Mouse (Mus musculus) activated CD4-positive, CD25-positive, alpha-beta regulatory T cell, adult 4 months (primary cell): ENCODE data around the gene Ccdc183. TPM values are rescaled to one million over a fixed set of nuclear protein-coding genes. Genes with fewer than 3 reads are reported as not detected.
A peak's percentile ranks its signal among the peaks of the same experiment; 100 is the strongest.

Experiments used
- ATAC-seq: one replicate; pipeline ENCODE4 v1.8.0; 2017
- polyA plus RNA-seq, 2 experiments: library from polyadenylated mRNA; unstranded; fragments of 100-300 nt; shearing (Covaris generic); gene quantifications; one replicate each; pipeline ENCODE4 v1.2.1; 2017

Ccdc183 gene
- polyA plus RNA-seq, 2 experiments from 2014 or later: not detected

DNA sequence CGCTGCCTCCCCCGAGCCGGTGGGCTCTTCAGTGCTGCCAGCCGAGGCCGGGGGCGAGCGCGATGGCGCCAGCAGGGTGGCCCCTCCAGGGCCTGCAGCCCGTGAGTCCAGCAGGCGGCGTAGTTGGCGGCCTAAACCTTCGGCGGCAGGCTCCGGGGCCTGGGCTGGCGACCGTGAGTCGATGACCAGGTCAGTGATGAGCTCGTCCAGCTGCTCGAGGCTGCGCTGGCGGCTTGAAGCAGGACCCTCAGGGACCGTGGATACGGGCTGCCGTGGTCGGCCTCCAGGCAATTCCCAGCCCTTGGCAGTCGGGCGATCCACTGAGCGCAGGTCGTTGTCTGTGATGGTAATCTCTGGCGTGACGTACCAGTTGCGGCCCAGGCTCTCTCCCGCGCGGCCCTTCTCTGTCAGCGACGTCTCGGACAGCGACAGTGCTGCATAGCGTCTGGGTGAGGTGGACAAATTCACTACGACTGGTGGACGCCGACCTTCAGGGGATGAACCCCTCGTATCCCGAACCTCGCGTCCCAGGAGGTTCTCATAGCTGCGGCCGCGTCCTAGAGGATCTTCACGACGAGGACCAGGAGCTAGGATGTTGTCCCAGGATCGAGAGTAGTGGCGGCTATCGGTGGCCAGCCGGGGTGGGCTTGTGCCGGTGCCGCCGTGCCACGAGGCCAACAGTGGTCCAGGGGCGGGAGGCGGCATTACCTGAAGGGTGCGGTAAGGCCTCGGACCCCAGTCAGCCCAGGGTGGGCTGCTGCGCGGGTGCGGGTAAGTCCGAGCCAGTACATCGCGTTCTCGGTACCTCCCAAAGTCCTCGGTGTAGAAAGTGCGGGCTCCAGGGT, 39.3 kb downstream of the Ccdc183 start:
- no peak for ATAC-seq

DNA sequence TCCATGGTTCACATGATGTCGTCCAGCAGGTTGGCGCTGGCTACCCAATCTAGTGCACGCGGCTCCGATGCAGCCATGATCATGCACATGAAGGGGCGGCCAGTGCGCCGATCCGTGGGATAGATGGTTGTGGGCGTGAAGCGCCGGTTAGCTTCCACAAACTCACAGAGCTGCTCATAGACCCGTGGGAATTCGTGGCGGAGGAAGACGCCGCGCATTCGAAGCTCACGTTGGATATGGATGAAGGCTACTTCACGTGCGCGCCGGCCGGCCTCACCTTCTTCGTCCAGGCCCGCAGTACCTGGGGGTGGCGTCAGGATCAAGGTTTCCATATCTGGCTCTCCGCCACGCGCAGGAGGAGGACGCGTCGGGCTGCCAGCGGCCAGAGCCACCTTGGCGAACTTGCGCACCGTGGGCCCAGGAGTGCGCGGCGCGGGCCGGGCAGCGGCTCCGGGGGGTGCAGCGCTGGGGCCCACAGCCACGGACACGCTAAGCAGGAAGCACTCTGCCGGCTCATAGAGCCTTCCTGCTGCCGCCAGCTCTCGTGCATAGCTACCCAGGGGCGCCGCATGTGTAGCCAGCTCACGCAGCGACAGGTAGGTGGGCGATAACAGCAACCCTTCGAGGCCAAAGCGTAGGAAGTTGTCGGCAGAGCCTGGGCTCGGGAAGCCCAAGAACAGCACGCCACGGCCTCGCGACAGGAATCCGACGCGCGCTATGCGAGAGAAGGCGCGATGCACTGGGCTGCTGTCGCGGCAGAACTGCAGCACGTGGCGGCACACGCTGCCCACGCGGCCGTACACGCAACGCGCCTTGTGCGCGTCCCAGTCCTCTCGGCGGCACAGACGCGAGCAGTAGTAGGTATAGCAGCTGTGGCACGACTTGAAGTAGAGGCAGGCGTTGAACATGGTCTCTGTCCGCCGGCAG, 40.2 kb downstream of the Ccdc183 start:
- ATAC-seq: no peak

DNA sequence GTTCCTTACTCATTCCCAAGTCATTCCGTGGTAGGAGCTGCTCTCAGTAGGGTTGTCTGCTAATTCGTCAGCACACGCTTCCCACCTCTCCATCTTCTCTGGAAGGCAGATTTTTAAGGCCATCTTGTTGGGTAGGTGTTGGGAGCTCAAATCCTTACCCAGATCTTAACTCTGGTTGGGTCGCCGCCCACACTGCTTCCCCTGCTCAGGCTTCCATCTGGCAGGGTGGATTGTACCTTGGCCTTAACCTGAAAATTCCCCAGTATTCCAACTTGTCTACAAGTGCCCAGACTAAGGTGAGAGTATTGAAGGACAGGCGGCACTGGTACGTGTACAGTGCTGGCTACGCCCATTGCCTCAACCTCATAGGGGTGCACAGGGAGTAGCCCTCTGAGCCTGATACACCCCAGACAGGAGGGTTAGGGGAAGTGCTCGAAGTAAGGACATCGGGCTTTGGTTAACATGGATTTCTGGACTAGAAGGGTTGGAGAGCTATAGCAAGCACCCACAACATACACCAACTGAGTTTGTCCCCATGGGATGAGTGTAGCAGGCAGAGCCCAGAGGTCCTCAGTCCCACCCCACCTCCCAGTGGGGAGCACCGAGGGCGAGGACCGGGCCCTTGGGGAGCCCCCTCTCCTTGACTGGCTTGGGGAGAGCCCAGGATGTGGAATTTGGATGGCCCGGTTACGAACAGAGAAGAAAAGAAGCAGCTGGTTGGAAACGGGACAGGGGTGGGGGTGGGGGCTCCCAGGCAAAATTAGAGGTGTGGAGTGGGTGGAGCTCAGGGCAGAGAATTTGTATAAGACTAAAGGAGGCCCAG, 41.2 kb downstream of the Ccdc183 start:
- no peak for ATAC-seq

DNA sequence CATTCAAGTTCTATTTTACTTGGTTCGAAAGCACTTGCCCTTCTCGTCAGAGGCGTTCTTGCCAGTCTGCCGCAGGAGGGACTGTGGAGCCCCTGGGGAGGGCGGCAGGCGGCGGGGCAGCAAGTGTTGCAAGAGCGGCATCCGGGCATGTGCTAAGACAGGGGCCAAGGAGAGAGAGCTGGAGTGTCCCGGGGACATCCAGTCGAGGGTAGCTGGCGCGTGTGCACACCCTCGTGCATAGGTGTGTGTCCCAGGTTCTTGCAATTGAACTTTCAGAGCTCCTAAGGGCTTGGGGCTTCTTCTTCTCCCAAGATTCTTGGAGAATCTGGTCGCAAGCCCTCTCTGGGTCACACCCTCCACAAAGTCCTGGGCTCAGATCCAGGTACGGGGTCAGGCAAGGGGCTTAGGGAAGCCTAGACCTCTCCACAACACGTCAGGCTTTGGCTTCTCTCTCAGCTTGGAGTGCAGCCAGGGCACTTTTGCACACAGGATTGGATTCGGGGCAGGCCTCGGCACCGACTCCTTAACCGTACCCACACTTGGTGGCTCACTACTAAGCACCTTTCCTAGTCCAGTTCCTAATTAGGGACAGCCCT, 41.9 kb downstream of the Ccdc183 start:
- no peak for ATAC-seq

DNA sequence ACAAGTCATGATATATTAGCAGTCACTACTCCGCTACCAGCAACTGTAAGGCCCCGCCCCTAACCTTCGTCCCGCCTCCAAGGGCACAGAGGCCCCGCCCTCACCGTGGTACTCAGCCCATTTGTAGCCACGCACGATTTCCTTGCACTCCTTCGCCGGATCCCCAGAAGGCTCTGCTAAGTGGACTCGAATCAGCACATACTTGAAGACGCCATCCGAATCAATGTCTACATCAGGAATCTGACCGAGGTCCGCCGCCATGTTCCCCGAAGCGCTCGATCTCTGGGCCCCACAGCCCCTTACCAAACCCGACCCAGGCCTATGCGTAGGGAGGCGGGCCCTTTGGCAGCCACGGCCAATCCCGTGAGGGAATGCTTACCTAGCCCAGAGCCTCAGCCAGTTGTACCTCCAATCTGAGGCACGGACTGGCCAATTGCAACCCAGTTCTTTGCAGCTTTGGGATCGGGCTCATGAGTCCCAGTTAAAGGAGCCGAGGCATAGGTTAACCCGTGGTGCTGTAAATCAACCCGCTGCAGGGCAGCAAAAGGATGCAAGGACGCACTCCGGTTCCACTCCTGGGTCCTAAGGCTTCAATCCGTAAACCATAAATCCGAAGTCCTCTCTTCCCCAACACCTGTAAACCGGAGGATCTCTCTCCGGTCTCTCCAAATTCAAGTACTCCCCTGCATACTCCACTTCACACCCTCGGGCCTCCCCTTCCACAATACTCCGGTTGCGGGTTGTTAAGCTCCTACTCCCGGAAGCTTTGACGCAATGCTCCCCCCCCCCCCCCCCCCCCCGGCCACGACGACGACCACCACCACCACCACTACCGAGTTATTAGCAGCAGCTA, 42.7 kb downstream of the Ccdc183 start, which contains the start of the genes Mamdc4 and Phpt1:
Gene Mamdc4 (minus strand): TSS at position 267 of the 853 bp plus-strand sequence.
Gene Phpt1 (minus strand): TSS at position 646 of the 853 bp plus-strand sequence.
- ATAC-seq: peak; percentile 95

DNA sequence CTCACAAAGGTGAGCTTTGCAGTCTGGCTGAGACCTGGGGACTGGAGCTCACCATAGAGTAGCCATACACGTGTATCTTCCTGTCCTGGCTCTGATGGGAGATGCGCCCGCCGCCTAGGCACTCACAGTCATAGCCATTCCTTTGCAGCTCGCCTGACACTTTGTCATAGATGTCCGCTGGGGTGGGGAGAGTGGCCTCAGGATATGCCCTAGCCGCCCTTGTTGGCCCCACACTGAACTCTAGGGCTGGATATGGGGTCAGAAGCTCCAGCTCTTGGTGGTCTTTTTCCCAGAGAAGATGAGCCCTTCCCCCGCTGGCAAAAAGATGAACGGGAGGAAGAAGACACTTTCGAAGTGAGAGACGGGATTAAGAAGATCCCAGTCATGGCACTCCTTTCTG, 43.3 kb downstream of the Ccdc183 start:
- ATAC-seq: no peak

DNA sequence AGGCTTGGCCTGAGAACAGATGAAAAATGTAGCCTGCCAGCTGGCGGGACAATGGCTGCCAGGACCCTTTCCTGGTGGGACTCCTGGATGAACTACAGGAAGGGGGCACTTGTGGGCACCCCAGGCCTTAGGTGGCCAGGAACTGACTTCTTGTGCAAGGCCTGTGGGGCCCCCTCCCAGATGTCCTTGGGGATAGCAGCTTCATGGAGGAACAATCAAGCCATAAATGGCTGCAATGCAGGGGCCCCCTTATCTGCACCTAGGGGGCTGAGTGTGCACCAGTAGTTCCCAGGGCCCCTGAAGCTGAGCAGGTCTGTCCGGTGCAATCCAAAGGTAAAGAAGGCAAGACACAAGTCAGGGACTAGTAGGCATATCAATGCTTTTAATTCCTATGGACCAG, 44.4 kb downstream of the Ccdc183 start:
- ATAC-seq: no peak

DNA sequence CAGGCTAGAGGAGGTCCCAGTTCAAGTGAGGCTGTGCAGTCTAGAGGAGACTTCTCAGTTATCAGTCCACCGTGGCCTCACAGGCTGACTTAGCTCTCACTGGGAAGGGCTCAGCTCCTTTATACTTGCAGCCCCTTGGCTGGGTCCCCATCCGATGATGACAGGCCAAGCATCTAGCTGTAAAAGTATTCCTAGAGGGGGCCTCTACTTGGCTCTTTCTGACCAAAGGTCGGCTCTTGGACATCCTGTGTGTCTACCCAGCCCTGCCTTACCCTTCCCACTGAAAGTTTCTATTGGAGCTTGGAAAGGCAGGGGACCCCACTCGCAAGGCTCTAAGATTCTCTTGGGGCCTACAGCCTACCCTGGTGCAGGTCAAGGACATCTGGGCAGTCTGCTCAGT, 46.3 kb downstream of the Ccdc183 start:
- ATAC-seq: no peak

DNA sequence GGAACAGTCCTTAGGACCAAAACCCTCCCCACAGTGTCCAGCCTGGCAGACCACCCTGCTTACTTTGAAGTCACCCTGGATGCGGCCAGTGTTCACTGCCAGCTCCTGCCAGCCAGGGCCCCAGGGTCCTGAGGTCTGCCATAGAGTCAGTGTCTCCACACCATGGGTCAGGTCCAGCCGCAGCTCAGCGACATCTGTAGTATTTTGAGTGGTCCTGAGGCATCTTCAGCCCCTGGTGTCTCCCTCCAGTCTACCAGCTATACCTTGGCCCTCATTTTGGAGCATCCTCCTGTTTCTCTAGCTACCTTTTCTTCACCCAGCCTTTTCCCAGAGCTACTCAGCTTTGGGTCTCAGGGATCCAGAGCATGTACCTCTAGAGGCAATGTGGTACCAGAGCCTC, 48.2 kb downstream of the Ccdc183 start:
- ATAC-seq: no peak

DNA sequence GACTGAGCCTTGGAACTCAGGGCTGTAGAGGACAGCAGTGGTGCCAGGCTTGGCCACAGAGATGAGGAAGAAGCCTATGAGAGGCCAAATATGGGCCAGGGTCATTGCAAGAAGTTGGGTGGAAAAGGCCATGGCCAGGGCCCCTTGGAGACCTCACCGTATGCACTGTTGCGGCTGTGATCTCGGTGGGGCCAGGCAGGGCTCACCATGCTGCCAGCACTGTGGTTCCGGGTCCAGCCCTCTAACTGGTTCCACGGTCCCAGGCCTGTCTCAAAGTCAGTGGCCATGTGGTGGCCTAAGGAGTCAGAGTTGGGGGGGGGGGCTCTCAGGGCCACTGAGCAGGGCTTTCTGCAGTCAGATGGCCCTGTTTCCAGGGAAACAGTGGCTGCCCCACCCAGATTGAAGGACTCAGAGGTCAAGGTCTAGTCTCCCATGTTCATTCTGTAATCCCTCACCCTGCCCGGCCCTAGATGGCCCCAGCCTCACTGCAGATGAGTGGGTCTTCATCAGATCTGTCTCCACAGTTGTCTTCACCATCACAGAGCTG, 48.9 kb downstream of the Ccdc183 start:
- no peak for ATAC-seq

DNA sequence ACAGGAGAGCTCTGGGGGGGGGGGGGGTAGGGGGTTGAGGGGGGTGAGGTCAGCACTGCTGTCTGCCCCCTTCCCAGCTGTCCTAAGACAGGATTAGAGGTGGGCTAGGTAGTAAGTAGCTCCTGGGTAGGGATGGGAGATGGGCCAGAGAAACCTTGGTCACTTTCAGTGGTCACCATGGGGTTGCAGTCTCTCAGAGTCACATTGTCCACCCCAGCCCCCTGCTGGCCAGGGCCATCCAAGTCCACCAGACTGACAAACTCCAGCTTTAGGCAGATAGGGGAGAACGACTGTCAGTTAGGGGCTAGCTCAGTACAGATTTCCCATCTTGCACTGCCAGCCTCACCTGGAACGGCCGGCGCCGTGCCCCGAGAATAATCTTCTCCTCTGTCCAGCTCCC, 50.9 kb downstream of the Ccdc183 start:
- ATAC-seq: no peak

DNA sequence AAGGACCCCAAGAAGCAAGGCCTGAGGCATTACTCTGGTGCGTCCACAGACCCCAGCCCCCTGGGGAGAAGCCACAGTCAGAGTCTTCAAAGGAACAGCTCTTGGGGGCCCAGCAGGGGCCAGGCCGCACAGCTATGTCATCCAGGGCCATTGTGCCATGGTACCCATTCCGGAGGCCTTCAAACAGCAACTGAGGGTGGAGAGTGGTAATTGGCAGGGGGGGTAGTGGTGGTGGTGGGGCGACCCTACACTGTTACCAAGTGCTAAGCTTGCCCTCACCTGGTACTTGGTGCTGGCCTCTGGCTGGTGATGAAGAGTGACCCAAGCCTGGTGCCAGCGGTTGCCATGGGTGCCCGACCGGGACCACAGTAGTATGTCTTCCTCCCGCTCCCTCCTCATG, 51.7 kb downstream of the Ccdc183 start:
- no peak for ATAC-seq

DNA sequence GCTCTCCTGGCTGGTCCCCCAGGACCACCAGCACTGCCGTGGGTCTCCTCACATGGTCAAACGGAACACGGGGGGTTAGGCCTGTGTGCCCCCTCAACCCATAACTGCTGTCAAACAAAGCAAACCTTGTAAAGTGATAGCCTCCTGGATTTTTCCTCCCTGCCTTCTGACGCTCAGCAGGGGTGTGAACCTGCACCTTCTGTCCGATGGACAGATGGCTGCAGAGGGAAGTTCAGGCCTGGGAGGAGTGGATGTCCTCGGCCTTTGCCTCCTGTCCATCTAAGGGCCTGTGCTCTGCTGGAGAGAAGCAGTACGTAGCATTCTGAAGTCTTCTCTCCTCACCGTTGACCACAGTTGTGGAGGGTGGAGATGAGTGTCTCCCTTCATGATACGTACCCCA, 55.5 kb downstream of the Ccdc183 start:
- ATAC-seq: no peak

DNA sequence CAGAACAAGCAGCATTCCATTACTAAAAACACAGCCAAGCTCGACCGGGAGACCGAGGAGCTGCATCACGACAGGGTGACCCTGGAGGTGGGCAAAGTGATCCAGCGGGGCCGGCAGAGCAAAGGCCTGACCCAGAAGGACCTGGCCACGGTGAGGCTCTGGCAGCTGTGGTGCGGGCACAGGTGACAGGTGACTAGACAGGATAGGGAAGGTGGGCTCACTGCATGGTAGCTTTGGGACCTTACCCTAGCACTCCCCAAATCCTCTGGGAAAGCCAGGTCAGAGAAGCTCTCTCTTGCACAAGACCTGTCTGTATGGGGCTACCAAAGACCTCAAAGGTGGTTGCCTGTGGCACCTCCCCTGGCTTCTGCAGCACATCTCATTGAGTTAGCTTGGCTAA, 56.9 kb downstream of the Ccdc183 start:
- no peak for ATAC-seq

DNA sequence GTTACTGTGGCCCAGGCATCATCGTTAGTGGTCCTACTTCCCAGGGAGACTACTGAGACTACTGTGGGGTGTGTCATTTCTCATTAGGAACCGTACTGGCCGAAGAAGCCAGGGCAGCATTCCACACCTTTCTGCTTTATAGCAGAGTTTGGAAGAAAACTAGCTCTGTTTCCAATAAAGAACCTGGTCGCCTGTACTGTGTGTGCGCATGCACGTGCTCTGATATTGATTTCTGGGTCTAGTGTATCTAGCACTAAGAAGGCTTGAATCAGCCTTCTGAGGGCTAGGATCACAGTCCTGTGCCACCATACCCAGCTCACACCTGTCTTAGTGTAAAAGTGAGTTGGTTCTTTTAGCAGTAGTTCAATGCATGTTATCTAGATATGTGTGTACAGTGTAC, 58.7 kb downstream of the Ccdc183 start:
- ATAC-seq: no peak

Other genes starting within 250 kb of the Ccdc183 start
- 1 to 10 TPM; 1.8 to 2.6 TPM for gene Sapcd2, start 245.4 kb downstream of the Ccdc183 start, polyA plus RNA-seq
- gene Entpd2, start 221.8 kb downstream of the Ccdc183 start, polyA plus RNA-seq: under 1 TPM in 1 of 2 experiments, not detected in 1; 0.17 TPM
- 1 to 10 TPM; 1.2 to 1.7 TPM for gene Npdc1, start 218.3 kb downstream of the Ccdc183 start, polyA plus RNA-seq
- 10 to 100 TPM; 13.6 to 13.8 TPM for gene Fut7, start 194.4 kb downstream of the Ccdc183 start, polyA plus RNA-seq
- 10 to 100 TPM; 32.8 to 41.4 TPM for gene Abca2, start 189.0 kb downstream of the Ccdc183 start, polyA plus RNA-seq
- gene Clic3, start 160.8 kb downstream of the Ccdc183 start, polyA plus RNA-seq: 1 to 10 TPM; 2.0 to 2.2 TPM
- 10 to 100 TPM; 72.8 to 74.8 TPM for gene Paxx, start 156.6 kb downstream of the Ccdc183 start, polyA plus RNA-seq
- not detected for gene Ptgds, start 147.6 kb downstream of the Ccdc183 start, polyA plus RNA-seq
- not detected for gene Lcn12, start 123.8 kb downstream of the Ccdc183 start, polyA plus RNA-seq
- gene Fbxw5, start 116.9 kb downstream of the Ccdc183 start, polyA plus RNA-seq: 10 to 100 TPM; 51.3 to 71.1 TPM
- 1 to 10 TPM; 3.1 to 3.2 TPM for gene C8g, start 116.0 kb downstream of the Ccdc183 start, polyA plus RNA-seq
- gene Traf2, start 70.7 kb downstream of the Ccdc183 start, polyA plus RNA-seq: 10 to 100 TPM; 60.9 to 67.0 TPM
- gene Edf1, start 59.8 kb downstream of the Ccdc183 start, polyA plus RNA-seq: 100 to 1,000 TPM; 290 to 402 TPM
- gene Mamdc4, start 42.8 kb downstream of the Ccdc183 start, polyA plus RNA-seq: under 1 TPM; 0.40 to 0.91 TPM
- 10 to 100 TPM; 55.3 to 61.6 TPM for gene Phpt1, start 42.5 kb downstream of the Ccdc183 start, polyA plus RNA-seq
- under 1 TPM in 1 of 2 experiments, not detected in 1; 0.07 TPM for gene Ajm1, start 35.9 kb downstream of the Ccdc183 start, polyA plus RNA-seq
- 10 to 100 TPM; 16.1 to 19.8 TPM for gene Rabl6, start 9.2 kb downstream of the Ccdc183 start, polyA plus RNA-seq
- gene Tmem141, start 4.3 kb upstream of the Ccdc183 start, polyA plus RNA-seq: 1 to 10 TPM in 1 of 2 experiments, not detected in 1; 1.8 TPM
- 1 to 10 TPM in 1 of 2 experiments, under 1 TPM in 1; 0.83 to 1.7 TPM for gene Fcna, start 10.4 kb upstream of the Ccdc183 start, polyA plus RNA-seq
- gene Lcn8, start 35.4 kb upstream of the Ccdc183 start, polyA plus RNA-seq: not detected
- not detected for gene Lcn5, start 40.3 kb upstream of the Ccdc183 start, polyA plus RNA-seq
- gene Lcn6, start 59.1 kb upstream of the Ccdc183 start, polyA plus RNA-seq: not detected
- gene Lcn10, start 65.0 kb upstream of the Ccdc183 start, polyA plus RNA-seq: not detected
- gene Obp2a, start 82.4 kb upstream of the Ccdc183 start, polyA plus RNA-seq: not detected
- gene Bmyc, start 89.1 kb upstream of the Ccdc183 start, polyA plus RNA-seq: 10 to 100 TPM; 61.8 to 76.5 TPM
- not detected for gene Obp2b, start 119.3 kb upstream of the Ccdc183 start, polyA plus RNA-seq
- gene Lcn3, start 147.9 kb upstream of the Ccdc183 start, polyA plus RNA-seq: not detected
- gene Lcn11, start 159.3 kb upstream of the Ccdc183 start, polyA plus RNA-seq: not detected
- gene Gm13539, start 164.6 kb upstream of the Ccdc183 start, polyA plus RNA-seq: not detected
- not detected for gene Glt6d1, start 198.2 kb upstream of the Ccdc183 start, polyA plus RNA-seq
- gene Lcn9, start 205.5 kb upstream of the Ccdc183 start, polyA plus RNA-seq: not detected
- gene Sohlh1, start 229.6 kb upstream of the Ccdc183 start, polyA plus RNA-seq: under 1 TPM in 1 of 2 experiments, not detected in 1; 0.38 TPM
- under 1 TPM in 1 of 2 experiments, not detected in 1; 0.34 TPM for gene Kcnt1, start 246.1 kb upstream of the Ccdc183 start, polyA plus RNA-seq